Mouse (Mus musculus): Measurements from ENCODE around the gene Mas1. TPM values are rescaled to one million over a fixed set of nuclear protein-coding genes. Genes with fewer than 3 reads are reported as not detected.

Gene Mas1
- polyA plus RNA-seq, 1 experiment from 2014 or later, result 1.2 TPM

DNA sequence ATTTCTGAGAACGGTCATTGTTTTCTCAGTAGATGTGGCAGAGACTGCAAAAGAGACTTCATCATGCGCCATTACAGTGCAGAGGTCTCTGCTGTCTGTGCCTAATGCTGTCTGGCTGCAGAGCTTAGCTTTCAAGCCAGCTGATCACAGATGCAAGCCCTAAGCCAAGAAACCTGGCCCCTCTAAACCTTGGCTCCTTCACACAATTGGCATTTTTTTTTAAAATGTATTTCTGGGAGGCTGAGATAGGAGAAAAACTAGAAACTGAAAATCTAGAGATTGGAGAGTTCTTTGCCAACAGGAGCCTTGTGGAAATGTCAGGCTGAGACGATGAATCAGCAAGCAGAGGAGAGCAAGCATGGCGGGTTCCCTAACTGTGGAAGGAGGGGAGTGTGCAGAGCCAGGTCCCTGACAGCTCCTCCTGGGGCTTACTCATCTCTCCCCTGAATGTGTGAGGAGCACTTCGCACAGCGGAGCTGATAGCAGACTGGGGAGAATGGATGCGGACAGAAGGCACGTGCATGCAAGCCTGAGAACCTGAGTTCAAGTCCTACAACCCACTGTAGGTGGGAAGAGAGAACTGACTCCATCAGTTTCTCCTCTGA lies 18.1 kb downstream of the Mas1 start:
- no peak overlapping the region for H3K9ac ChIP-seq
- no peak overlapping the region for H3K4me2 ChIP-seq (replicated peaks)
- peaks cover 22% of the 10 kb centered on the region for H3K4me1 ChIP-seq
- 79% methylated on average over 8 of the region's 8 CpGs for WGBS
- peak overlapping the region; percentile 34; the same call in 1 of the 2 replicates for H3K27ac ChIP-seq (replicated peaks)
- H3K27me3 ChIP-seq, result no peaks in the 10 kb centered on the region
- no peaks in the 10 kb centered on the region for H3K36me3 ChIP-seq
- no peak for ATAC-seq (ENCODE audit: insufficient number of reproducible peaks, low FRiP score, low TSS enrichment, low read depth)
- H3K4me3 ChIP-seq (replicated peaks), result no peak overlapping the region
- no peaks in the 10 kb centered on the region for H3K9me3 ChIP-seq (replicated peaks)

DNA sequence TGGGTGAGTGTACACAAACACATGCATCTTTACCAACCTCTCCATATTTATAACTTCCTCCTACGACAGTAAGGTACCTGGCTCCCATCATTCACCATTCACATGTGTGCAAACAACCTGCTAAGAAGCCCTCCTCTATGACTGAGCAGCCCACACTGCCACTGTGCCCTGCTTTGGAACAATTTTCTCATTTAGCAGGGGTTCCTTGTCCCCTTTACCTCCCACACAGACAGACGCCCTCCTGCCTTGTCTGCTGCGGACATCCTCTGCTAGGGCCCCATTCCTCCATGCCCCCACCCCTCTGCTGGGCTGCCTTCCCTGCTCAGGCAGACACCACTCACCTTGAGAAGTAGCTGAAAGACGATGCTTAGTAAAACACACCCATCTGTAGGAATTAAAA lies 20.2 kb downstream of the Mas1 start:
- Histone ChIP-seq H3K27me3 (no peaks in the 10 kb centered on the region), H3K9ac (no peak overlapping the region), H3K36me3 (no peaks in the 10 kb centered on the region), H3K4me3 (replicated peaks) (no peak overlapping the region), H3K27ac (replicated peaks) (no peak overlapping the region), H3K9me3 (replicated peaks) (no peaks in the 10 kb centered on the region), H3K4me1 (peaks cover 29% of the 10 kb centered on the region), H3K4me2 (replicated peaks) (no peak overlapping the region)
- no peak for ATAC-seq (ENCODE audit: insufficient number of reproducible peaks, low FRiP score, low TSS enrichment, low read depth)
- 56% methylated on average over 4 of the region's 4 CpGs for WGBS

DNA sequence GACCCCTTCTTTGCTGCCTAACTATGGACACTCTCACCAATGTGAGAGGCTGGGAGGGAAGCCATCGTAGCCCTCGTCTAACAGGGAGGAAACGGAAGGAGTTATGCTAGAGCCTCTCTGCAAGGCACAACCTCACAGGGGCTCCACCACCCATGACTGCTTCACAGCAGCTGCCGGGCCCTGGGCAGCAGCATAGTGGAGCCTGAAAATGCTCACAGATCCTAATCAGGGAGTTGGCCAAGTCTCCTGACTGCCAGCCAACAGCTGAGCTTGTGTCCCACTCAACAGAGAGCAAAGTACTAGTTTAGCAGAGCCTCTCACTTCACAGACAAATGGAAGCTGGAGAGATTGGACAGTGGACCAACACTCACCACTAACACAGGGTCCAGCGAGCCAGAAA lies 21.5 kb downstream of the Mas1 start:
- Histone ChIP-seq H3K4me1 (peaks cover 29% of the 10 kb centered on the region), H3K27ac (replicated peaks) (peak overlapping the region; percentile 41), H3K27me3 (no peaks in the 10 kb centered on the region), H3K36me3 (no peaks in the 10 kb centered on the region), H3K4me2 (replicated peaks) (no peak overlapping the region), H3K4me3 (replicated peaks) (no peak overlapping the region), H3K9ac (no peak overlapping the region), H3K9me3 (replicated peaks) (no peaks in the 10 kb centered on the region)
- ATAC-seq (ENCODE audit: insufficient number of reproducible peaks, low FRiP score, low TSS enrichment, low read depth), result peak; percentile 30; the same call in 1 of the 2 replicates
- WGBS, result 50% methylated on average over 5 of the region's 5 CpGs

DNA sequence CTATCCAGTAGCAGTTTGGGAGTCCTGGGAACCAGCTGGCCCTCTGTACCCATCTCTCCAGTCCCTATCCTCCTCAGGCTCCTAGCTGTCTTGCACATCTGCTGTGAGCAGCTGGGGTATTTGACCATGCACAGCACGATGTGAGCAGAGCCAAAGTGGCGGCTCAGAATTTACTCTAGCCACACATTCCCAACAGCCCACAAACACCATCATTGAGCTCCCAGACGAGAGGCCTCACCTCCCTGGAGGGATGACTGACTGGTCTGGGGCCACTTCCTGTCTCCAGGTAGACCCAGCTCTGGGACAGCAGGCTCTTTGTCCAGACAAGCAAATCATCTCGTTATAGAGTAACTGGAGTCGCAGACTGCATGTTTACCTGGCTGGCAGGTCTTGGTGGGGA lies 22.1 kb downstream of the Mas1 start:
- no peaks in the 10 kb centered on the region for H3K27me3 ChIP-seq
- ATAC-seq (ENCODE audit: insufficient number of reproducible peaks, low FRiP score, low TSS enrichment, low read depth), result 0 out of 2 replicates have a peak, but pooled peaks have one; percentile 52
- H3K9ac ChIP-seq, result no peak overlapping the region
- no peak overlapping the region for H3K4me3 ChIP-seq (replicated peaks)
- 11% methylated on average over 5 of the region's 5 CpGs for WGBS
- H3K36me3 ChIP-seq, result no peaks in the 10 kb centered on the region
- no peak overlapping the region for H3K4me2 ChIP-seq (replicated peaks)
- H3K4me1 ChIP-seq, result peaks cover 29% of the 10 kb centered on the region
- peak overlapping the region; percentile 41 for H3K27ac ChIP-seq (replicated peaks)
- H3K9me3 ChIP-seq (replicated peaks), result no peaks in the 10 kb centered on the region

DNA sequence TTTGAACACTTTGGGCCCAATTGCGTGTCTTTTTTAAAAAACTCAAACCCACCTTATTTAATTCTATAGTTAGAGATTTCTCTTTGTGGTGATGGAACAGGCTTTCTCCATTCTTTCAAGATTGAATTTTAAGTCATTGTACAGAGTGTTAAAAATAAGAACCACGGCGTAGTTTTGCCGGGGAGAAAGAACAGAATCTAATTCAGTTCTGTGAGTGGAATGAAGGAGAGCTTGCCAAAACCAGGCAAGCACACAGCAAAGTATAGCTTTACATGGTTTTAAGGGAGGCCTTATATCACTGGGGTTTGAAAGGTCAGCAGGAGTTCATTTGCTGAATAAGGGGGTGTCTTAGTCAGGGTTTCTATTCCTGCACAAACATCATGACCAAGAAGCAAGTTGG lies 23.4 kb downstream of the Mas1 start:
- Histone ChIP-seq H3K4me3 (replicated peaks) (no peak overlapping the region), H3K4me1 (peaks cover 40% of the 10 kb centered on the region), H3K4me2 (replicated peaks) (no peak overlapping the region), H3K36me3 (no peaks in the 10 kb centered on the region), H3K27me3 (no peaks in the 10 kb centered on the region), H3K9me3 (replicated peaks) (no peaks in the 10 kb centered on the region), H3K27ac (replicated peaks) (peak overlapping the region; percentile 82), H3K9ac (no peak overlapping the region)
- WGBS, result 48% methylated on average over 4 of the region's 4 CpGs
- peak; percentile 67; the same call in 1 of the 2 replicates for ATAC-seq (ENCODE audit: insufficient number of reproducible peaks, low FRiP score, low TSS enrichment, low read depth)

DNA sequence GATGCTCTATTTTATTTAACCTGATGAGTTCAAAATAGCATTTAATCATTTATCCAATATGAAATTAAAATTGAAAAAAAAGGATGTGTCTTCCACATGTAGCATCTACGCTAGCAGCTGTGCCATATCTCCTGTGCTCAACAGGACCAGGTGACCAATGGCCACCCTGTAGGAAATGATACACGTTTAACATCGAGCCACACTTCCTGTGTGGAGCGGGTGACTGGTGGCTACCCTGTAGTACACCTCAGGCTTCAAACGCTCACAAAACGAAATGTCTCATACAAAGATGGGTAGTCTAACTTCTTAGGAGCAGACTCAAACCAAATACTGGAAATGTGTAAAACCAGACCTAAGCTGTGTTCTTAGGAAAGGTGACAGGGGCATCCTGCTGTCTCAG lies 24.1 kb downstream of the Mas1 start:
- no peak for ATAC-seq (ENCODE audit: insufficient number of reproducible peaks, low FRiP score, low TSS enrichment, low read depth)
- Histone ChIP-seq H3K4me2 (replicated peaks) (no peak overlapping the region), H3K27ac (replicated peaks) (peak overlapping the region; percentile 82), H3K27me3 (no peaks in the 10 kb centered on the region), H3K9me3 (replicated peaks) (no peaks in the 10 kb centered on the region), H3K4me3 (replicated peaks) (no peak overlapping the region), H3K9ac (no peak overlapping the region), H3K4me1 (peaks cover 46% of the 10 kb centered on the region), H3K36me3 (no peaks in the 10 kb centered on the region)
- 67% methylated on average over 6 of the region's 6 CpGs for WGBS

DNA sequence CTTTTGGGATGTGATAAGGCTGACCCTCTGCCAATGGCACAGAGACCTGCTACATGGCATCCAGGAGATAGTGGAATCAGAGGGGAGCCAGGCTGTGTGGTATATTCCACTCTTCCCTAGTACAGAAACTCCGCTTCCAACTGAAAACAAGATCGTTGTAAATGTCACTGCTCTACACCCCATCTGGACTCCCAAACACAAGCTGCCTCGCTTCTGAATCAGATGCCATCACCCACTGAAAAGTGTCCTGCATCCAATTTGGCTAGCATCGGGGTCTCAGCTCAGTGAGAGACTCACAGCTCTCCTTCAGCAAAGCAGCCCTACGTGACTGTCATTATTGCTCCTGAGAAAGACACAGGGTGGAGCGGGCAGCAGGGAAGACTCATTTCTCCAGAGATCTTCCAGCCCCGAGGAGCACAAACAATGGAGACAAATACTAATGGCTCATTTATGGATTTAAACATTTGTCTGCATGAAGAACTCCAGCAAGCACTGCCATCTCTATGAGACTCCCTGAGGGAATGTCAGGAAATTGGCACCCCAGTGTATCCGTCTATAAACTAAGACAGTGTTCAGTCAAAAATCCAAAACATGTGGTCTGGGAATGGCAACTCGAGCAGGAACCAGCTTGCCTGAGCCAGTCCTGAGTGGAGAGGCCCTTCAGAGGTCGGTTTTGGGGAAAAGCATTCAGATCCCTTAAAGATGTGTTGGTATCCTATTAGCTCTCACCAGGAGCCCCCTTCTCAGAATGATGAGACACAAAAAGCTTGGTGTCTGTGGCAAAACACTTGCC lies 28.3 kb downstream of the Mas1 start:
- no peak for ATAC-seq (ENCODE audit: insufficient number of reproducible peaks, low FRiP score, low TSS enrichment, low read depth)
- no peak overlapping the region for H3K9ac ChIP-seq
- H3K9me3 ChIP-seq (replicated peaks), result no peaks in the 10 kb centered on the region
- no peak overlapping the region for H3K4me2 ChIP-seq (replicated peaks)
- no peaks in the 10 kb centered on the region for H3K36me3 ChIP-seq
- H3K4me1 ChIP-seq, result peaks cover 37% of the 10 kb centered on the region
- 33% methylated on average over 10 of the region's 10 CpGs for WGBS
- H3K27me3 ChIP-seq, result no peaks in the 10 kb centered on the region
- H3K27ac ChIP-seq (replicated peaks), result peak overlapping the region; percentile 17; the same call in 1 of the 2 replicates
- no peak overlapping the region for H3K4me3 ChIP-seq (replicated peaks)

DNA sequence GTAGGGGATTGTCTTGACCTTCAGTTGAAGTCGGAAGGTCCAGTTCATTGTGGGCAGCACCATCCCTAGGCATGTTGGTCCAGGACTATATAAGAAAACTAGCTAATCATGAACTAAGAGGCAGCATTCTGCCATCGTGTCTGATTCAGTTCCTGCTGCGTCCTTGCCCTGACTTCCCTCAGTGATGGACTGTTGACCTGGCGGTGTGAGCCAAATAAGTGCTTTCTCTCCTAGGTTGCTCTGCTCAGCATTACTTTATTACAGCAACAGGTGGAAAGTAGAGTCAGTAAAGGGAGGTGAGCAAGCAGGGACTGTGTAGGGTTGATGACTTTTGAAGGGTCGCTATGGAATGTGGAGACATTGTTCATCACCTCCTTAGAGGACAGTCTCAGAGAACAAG lies 32.2 kb downstream of the Mas1 start:
- no peaks in the 10 kb centered on the region for H3K27me3 ChIP-seq
- H3K9me3 ChIP-seq (replicated peaks), result no peaks in the 10 kb centered on the region
- no peak for ATAC-seq (ENCODE audit: insufficient number of reproducible peaks, low FRiP score, low TSS enrichment, low read depth)
- H3K36me3 ChIP-seq, result no peaks in the 10 kb centered on the region
- H3K4me2 ChIP-seq (replicated peaks), result no peak overlapping the region
- H3K4me3 ChIP-seq (replicated peaks), result no peak overlapping the region
- no peak overlapping the region for H3K9ac ChIP-seq
- H3K27ac ChIP-seq (replicated peaks), result peak overlapping the region; percentile 49
- 92% methylated on average over 5 of the region's 5 CpGs for WGBS
- peaks cover 30% of the 10 kb centered on the region for H3K4me1 ChIP-seq

DNA sequence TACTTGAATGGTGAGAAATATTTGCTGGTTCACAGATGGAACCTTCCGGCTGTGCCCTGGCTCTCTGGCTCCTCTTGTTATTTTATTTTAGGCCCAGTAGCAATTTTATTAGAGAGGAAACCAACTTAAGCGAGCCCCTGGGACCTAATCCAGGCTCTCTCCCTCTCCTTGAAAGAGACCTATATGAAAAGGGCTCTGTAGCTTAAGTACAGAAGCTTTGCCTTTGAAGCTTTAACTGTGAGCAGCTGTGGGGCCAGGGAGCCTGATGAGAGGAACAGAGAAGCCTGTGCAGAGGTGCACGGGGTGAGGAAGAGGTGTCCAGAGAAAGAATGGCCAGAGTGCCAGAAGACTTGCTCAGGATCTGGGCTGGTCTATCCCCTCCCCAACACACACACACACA lies 33.1 kb downstream of the Mas1 start:
- H3K4me1 ChIP-seq, result peaks cover 22% of the 10 kb centered on the region
- ATAC-seq (ENCODE audit: insufficient number of reproducible peaks, low FRiP score, low TSS enrichment, low read depth), result no peak
- no peaks in the 10 kb centered on the region for H3K27me3 ChIP-seq
- no peak overlapping the region for H3K9ac ChIP-seq
- H3K27ac ChIP-seq (replicated peaks), result no peak overlapping the region
- WGBS, result 29% methylated on average over 3 of the region's 3 CpGs
- H3K36me3 ChIP-seq, result no peaks in the 10 kb centered on the region
- no peaks in the 10 kb centered on the region for H3K9me3 ChIP-seq (replicated peaks)
- H3K4me3 ChIP-seq (replicated peaks), result no peak overlapping the region
- H3K4me2 ChIP-seq (replicated peaks), result no peak overlapping the region

DNA sequence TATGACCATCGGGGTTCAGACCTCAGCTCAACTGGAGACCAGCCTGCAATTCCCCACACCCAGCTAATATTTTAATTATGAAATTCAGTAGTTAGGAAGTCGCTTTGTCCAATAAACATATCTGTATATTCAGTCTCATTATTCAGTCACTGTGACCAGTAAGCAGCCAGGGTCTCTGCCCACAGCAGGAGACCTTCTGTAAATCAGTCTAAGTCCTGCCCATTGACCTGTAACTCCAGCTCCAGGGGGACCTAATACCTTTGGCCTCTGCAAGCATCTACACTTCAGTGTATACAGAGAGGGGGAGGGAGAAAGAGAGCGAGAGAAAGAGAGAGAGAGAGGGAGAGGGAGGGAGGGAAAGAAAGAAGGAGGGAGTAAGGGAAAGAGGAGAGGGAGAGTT lies 33.6 kb downstream of the Mas1 start:
- ATAC-seq (ENCODE audit: insufficient number of reproducible peaks, low FRiP score, low TSS enrichment, low read depth), result no peak
- H3K27ac ChIP-seq (replicated peaks), result no peak overlapping the region

DNA sequence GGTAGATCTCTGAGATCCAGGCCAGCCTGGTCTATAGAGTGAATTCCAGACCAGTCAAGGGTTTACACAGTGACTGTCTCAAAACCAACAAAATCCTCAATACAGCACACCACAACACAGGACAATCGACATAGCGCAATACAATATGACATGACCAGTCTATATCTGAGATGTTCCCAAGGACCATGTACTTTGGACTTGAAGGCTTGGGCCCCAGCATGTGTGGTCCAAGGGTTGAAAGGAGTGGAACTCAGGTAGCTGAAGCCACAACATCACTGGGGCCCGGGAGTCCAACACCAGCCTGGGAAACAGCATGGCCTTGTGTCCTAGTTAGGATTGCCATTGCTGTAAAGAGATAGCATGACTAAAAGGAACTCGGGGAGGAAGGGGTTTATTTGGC lies 35.3 kb downstream of the Mas1 start:
- Histone ChIP-seq H3K27me3 (no peaks in the 10 kb centered on the region), H3K36me3 (no peaks in the 10 kb centered on the region), H3K9ac (no peak overlapping the region), H3K4me2 (replicated peaks) (no peak overlapping the region), H3K4me3 (replicated peaks) (no peak overlapping the region), H3K9me3 (replicated peaks) (no peaks in the 10 kb centered on the region), H3K4me1 (peaks cover 13% of the 10 kb centered on the region; the same call in 1 of the 2 replicates), H3K27ac (replicated peaks) (no peak overlapping the region)
- no peak for ATAC-seq (ENCODE audit: insufficient number of reproducible peaks, low FRiP score, low TSS enrichment, low read depth)
- WGBS, result 94% methylated on average over 4 of the region's 4 CpGs

More for the DNA sequence above, 33.6 kb downstream of the Mas1 start:
- WGBS, result 71% methylated on average over 3 of the region's 3 CpGs
- no peaks in the 10 kb centered on the region for H3K36me3 ChIP-seq
- no peak overlapping the region for H3K4me2 ChIP-seq (replicated peaks)
- no peaks in the 10 kb centered on the region for H3K9me3 ChIP-seq (replicated peaks)
- no peak overlapping the region for H3K9ac ChIP-seq
- no peak overlapping the region for H3K4me3 ChIP-seq (replicated peaks)
- no peaks in the 10 kb centered on the region for H3K27me3 ChIP-seq
- peaks cover 17% of the 10 kb centered on the region for H3K4me1 ChIP-seq
